Mouse (Mus musculus) heart, postnatal 0 days (tissue): ENCODE measurements around the gene 1700056E22Rik. TPM values are rescaled to one million over a fixed set of nuclear protein-coding genes. Genes with fewer than 3 reads are reported as not detected.

ENCODE experiments used
- ATAC-seq: fragments of 200-750 bp; cut with Nextera tagmentation; 2 replicates; pipeline ENCODE4 v1.8.0; 2017; ENCODE audit warnings: low read depth, moderate number of reproducible peaks, moderate library complexity; ENCODE audit not compliant: insufficient read depth
- DNase-seq: peaks from one replicate; pipeline ENCODE4 v3.0.0-alpha.2; 2016; ENCODE audit warnings: low spot score
- H3K27ac ChIP-seq: fragments of 300-500 bp; sonication (generic); 2 replicates; pipeline ENCODE4 v1.5.1; 2014; ENCODE audit warnings: low read depth, mild to moderate bottlenecking
- H3K27me3 ChIP-seq: fragments of 300-500 bp; sonication (generic); 2 replicates; pipeline ENCODE4 v1.6.1; 2014; ENCODE audit warnings: low read length, mixed read lengths; ENCODE audit not compliant: control insufficient read depth, insufficient read depth
- H3K36me3 ChIP-seq: fragments of 300-500 bp; sonication (generic); replicated peaks from 2 replicates; pipeline ENCODE4 v1.6.1; 2014; ENCODE audit warnings: low read length, mixed read lengths; ENCODE audit not compliant: control insufficient read depth, insufficient read depth
- H3K4me1 ChIP-seq: fragments of 300-500 bp; sonication (generic); 2 replicates; pipeline ENCODE4 v1.6.1; 2014; ENCODE audit warnings: antibody characterized with exemption; ENCODE audit not compliant: control insufficient read depth, insufficient read depth
- H3K4me2 ChIP-seq: fragments of 300-500 bp; sonication (generic); 2 replicates; pipeline ENCODE4 v1.6.1; 2014; ENCODE audit warnings: low read depth, mild to moderate bottlenecking, low read length, moderate library complexity
- H3K4me3 ChIP-seq: fragments of 300-500 bp; sonication (generic); 2 replicates; pipeline ENCODE4 v1.5.1; 2014; ENCODE audit warnings: low read depth, low read length
- H3K9ac ChIP-seq: fragments of 300-500 bp; sonication (generic); replicated peaks from 2 replicates; pipeline ENCODE4 v1.6.1; 2014; ENCODE audit warnings: low read depth, low read length, mixed read lengths
- H3K9me3 ChIP-seq: fragments of 300-500 bp; sonication (generic); replicated peaks from 2 replicates; pipeline ENCODE4 v1.6.1; 2016; ENCODE audit warnings: low read length; ENCODE audit not compliant: control insufficient read depth
- CTCF ChIP-seq: IDR thresholded peaks from 2 replicates; pipeline ENCODE4 v1.5.1; 2016; ENCODE audit warnings: antibody characterized with exemption, control low read depth, low read depth
- EP300 ChIP-seq: IDR thresholded peaks from 2 replicates; pipeline ENCODE4 v1.6.1; 2016; ENCODE audit warnings: antibody characterized with exemption, low read depth
- WGBS: fragments of 180-500 bp; shearing (Covaris S2); extraction: QIAGEN DNeasy Blood & Tissue Kit; methylation state at CpG from one replicate; pipeline ENCODE4 v1.1.7; 2014; 5-methylcytosine and 5-hydroxymethylcytosine counted together
- polyA plus RNA-seq: library from polyadenylated mRNA; unstranded; fragments of >200 nt; fragmentation: Nextera tagmentation; extraction: Ambion mirVana; gene quantifications from 2 replicates; pipeline ENCODE4 v1.2.1, GENCODE M21; 2015
- total RNA-seq: library from RNA; depleted of rRNA; stranded (reverse); fragments of >200 nt; gene quantifications from 2 replicates; pipeline ENCODE4 v1.2.3, GENCODE M21; 2014; ENCODE audit warnings: low replicate concordance

1700056E22Rik gene
- total and polyA plus RNA-seq, 2 experiments from 2014 or later, result 2.2 TPM; not detected in 1

GRCm38 (mm10) chr1:184064306-184064705 is 30.2 kb upstream of the 1700056E22Rik start:
- Histone ChIP-seq H3K9me3 (no peaks in the 10 kb centered on the region), H3K4me3 (no peak overlapping the region), H3K9ac (no peak overlapping the region), H3K27ac (peak overlapping the region; percentile 69), H3K4me1 (peaks cover 34% of the 10 kb centered on the region), H3K36me3 (peaks cover 10% of the 10 kb centered on the region), H3K27me3 (no peaks in the 10 kb centered on the region), H3K4me2 (peak overlapping the region; percentile 8; the same call in 1 of the 2 replicates)
- WGBS, result 40% methylated on average over 7 of the region's 7 CpGs
- TF ChIP-seq CTCF, result no peak
- TF ChIP-seq EP300, result no peak
- DNase-seq (peak; percentile 77), ATAC-seq (peak; percentile 79)

GRCm38 (mm10) chr1:184061901-184062300 is 27.8 kb upstream of the 1700056E22Rik start:
- H3K27ac ChIP-seq, result peak overlapping the region; percentile 66
- no peak overlapping the region for H3K4me2 ChIP-seq
- peaks cover 53% of the 10 kb centered on the region for H3K4me1 ChIP-seq
- no peaks in the 10 kb centered on the region for H3K27me3 ChIP-seq
- no peaks in the 10 kb centered on the region for H3K9me3 ChIP-seq
- no peak for TF ChIP-seq EP300
- no peak for TF ChIP-seq CTCF
- H3K9ac ChIP-seq, result no peak overlapping the region
- H3K36me3 ChIP-seq, result 0 out of 2 replicates have a peak, but pooled peaks cover 3% of the 10 kb centered on the region
- 95% methylated on average over 1 of the region's 1 CpGs for WGBS
- no peak for DNase-seq
- ATAC-seq, result no peak
- no peak overlapping the region for H3K4me3 ChIP-seq

GRCm38 (mm10) chr1:184060828-184061734 is 27.0 kb upstream of the 1700056E22Rik start:
- ATAC-seq (0 out of 2 replicates have a peak, but pooled peaks have one; percentile 4), DNase-seq (no peak)
- H3K9ac ChIP-seq, result no peak overlapping the region

GRCm38 (mm10) chr1:184060381-184060780 is 26.3 kb upstream of the 1700056E22Rik start:
- no peaks in the 10 kb centered on the region for H3K36me3 ChIP-seq
- no peak overlapping the region for H3K4me2 ChIP-seq
- no peak overlapping the region for H3K9ac ChIP-seq
- no peaks in the 10 kb centered on the region for H3K9me3 ChIP-seq
- H3K4me3 ChIP-seq, result no peak overlapping the region
- DNase-seq (peak; percentile 75), ATAC-seq (peak; percentile 31; the same call in 1 of the 2 replicates)
- peak overlapping the region; percentile 66 for H3K27ac ChIP-seq
- TF ChIP-seq CTCF (no peak), EP300 (no peak)
- 35% methylated on average over 9 of the region's 9 CpGs for WGBS
- peaks cover 44% of the 10 kb centered on the region for H3K4me1 ChIP-seq
- no peaks in the 10 kb centered on the region for H3K27me3 ChIP-seq

More at GRCm38 (mm10) chr1:184060828-184061734, 27.0 kb upstream of the 1700056E22Rik start:
- WGBS, result 42% methylated on average over 4 of the region's 4 CpGs
- Histone ChIP-seq H3K27me3 (no peaks in the 10 kb centered on the region), H3K27ac (peak overlapping the region; percentile 66), H3K36me3 (0 out of 2 replicates have a peak, but pooled peaks cover 1% of the 10 kb centered on the region), H3K4me1 (peaks cover 51% of the 10 kb centered on the region), H3K4me2 (no peak overlapping the region), H3K9me3 (no peaks in the 10 kb centered on the region), H3K4me3 (no peak overlapping the region)
- TF ChIP-seq CTCF (no peak), EP300 (no peak)

GRCm38 (mm10) chr1:184059814-184060213 is 25.7 kb upstream of the 1700056E22Rik start:
- DNase-seq, result no peak

More at GRCm38 (mm10) chr1:184059814-184060213, 25.7 kb upstream of the 1700056E22Rik start:
- no peak for TF ChIP-seq EP300
- no peak for TF ChIP-seq CTCF
- Histone ChIP-seq H3K4me1 (peaks cover 43% of the 10 kb centered on the region), H3K9me3 (no peaks in the 10 kb centered on the region), H3K4me2 (no peak overlapping the region), H3K36me3 (no peaks in the 10 kb centered on the region), H3K4me3 (no peak overlapping the region), H3K9ac (no peak overlapping the region), H3K27ac (peak overlapping the region; percentile 66), H3K27me3 (no peaks in the 10 kb centered on the region)
- 87% methylated on average over 3 of the region's 3 CpGs for WGBS
- no peak for ATAC-seq
